Mouse (Mus musculus) layer of hippocampus, adult 8-10 months (tissue): ENCODE measurements around the gene Hmga2. TPM values are rescaled to one million over a fixed set of nuclear protein-coding genes. Genes with fewer than 3 reads are reported as not detected.

Experiments used
- DNase-seq, 2 experiments: peaks; one replicate each; pipeline ENCODE4 v3.0.0; 2022; ENCODE audit warnings: low spot score in 2 of 2
- total RNA-seq, 4 experiments: library from RNA; stranded (reverse); gene quantifications; 2 replicates each; pipeline ENCODE4 v1.2.4; 2022

The Hmga2 gene
- total RNA-seq, 4 experiments from 2014 or later = 0.13 to 0.37 (median 0.18) TPM

- DNase-seq = no peak
These were observed 3.1 kb downstream of the Hmga2 start for GRCm38 (mm10) chr10:120473218-120473617.

DNA sequence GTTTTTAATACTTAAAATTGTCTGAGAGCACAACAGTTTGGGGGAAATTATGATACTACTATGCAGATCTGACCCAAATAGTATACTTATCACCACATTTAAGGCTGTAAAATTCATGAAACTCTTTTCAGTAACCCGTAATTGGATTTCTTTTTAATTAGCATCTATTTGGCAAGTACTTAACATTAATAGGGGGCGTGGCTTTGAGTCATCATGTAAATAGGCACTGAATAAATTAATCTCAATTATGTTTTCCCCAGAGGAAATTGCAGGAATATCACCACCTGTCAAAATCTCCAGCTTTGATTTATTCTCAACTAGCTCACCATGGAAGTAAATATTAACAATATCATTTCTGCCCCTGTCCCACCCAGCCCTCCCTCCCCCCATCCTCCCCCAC, 3.7 kb downstream of the Hmga2 start:
- no peak for DNase-seq

DNA sequence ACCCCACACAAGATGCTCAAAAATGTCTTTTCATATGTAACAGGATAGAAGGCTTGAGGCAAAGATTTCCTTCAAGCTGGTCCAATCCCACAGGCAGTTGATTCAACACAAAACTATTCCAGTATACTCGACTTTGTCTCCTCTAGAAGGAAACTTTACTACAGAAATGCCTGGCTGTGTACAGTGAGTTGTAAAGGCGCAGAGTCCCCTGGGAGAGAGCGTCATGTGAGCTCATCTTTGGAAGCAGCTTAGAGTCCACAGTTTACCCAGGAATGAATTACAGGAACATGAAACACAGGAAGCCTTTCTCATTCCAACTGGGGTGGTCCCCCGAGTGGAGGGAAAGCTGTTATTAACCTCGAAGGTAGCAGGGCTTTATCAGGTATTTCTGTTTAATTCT, 11.1 kb downstream of the Hmga2 start:
- DNase-seq = no peak

- DNase-seq = no peak
These were observed 14.5 kb downstream of the Hmga2 start for GRCm38 (mm10) chr10:120461769-120462168.

DNA sequence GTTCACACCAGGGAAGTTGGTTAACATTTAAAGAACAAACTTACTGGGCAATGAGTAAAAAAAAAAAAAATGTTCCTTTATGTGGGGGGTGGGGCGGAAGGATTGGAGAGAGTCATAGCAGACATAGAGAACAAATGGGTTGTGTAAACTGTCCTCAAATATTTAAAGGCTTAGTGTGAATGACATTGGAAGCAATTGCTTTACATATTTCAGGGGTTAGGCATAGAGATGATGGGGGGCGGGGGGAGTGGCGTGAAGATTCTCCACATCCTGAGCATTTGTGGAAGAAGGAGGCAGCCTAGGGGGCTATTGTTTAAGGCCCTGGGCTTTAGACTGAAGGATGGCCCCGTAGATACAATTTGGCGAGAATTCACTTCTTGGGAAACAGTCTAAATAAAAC, 15.0 kb downstream of the Hmga2 start:
- DNase-seq = no peak

DNA sequence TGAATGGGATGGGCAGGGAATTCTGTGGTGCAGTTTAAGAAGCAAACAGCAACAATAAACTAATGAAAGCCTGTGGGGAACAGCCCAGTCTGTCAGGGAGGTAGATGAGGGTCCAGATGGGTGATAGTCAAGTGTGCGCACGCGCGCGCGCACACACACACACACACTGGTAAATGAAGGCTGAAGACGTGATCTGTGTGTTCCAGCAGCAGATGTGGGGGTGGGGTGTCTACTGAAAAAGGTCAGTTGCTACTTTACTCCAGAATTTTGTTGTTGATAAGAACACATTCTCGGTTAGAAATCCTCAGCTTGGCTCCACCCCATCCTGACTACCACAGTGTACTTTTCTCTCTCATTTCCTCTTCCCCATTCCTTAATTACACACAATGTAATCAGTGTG, 17.4 kb downstream of the Hmga2 start:
- DNase-seq = no peak

- DNase-seq = no peak
These were observed 26.5 kb downstream of the Hmga2 start for GRCm38 (mm10) chr10:120449661-120450284.

- DNase-seq = no peak
These were observed 29.5 kb downstream of the Hmga2 start for GRCm38 (mm10) chr10:120446799-120447198.

GRCm38 (mm10) chr10:120446206-120446605, 30.1 kb downstream of the Hmga2 start:
- no peak for DNase-seq

GRCm38 (mm10) chr10:120444463-120445070, 31.7 kb downstream of the Hmga2 start:
- no peak for DNase-seq

DNA sequence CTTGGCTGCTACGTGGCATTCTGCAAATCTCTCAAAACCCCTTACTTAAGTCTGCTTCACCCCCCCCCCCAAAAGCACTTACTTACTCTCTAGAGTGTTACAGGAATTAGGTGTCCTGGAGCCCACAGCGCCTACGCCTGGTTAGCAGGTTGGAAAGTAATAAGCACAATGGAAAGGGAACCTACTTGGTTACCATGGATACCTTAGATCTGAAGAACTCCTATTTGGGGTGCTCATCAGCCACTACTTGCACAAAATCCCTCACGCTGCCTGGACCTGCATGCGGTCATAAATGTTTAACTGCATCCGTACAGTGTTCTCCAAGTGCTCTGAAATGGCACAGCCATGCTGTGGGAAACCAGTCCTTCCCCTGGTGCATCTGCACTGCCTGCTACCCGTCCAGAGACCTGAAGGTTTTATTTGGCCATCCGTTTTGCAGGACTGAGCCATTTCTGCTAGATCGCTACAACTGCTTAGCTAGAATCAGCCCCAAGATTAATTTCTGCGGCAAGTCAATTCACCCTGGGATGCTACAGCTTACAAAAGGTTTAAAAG, 32.4 kb downstream of the Hmga2 start:
- DNase-seq = no peak

GRCm38 (mm10) chr10:120441254-120441653, 35.0 kb downstream of the Hmga2 start:
- DNase-seq = no peak

DNA sequence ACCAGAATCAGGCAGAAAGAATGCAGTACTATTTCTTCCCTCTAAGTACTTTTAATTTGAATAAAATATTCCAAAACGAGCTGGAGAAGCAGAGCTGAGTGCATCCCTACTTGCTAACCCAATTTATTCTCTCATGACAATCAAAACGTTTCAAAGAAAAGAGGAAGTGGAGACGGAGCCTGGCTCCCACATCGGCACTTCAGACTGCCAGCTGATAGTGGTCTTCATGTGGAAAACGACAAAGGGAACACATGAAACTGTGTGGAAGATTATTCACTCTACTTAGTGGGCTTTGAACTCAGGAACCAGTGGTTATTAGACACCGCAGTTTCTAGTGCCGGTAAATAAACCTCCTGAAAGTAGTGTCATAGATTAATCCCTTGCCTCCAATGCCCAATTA, 41.8 kb downstream of the Hmga2 start:
- no peak for DNase-seq

DNA sequence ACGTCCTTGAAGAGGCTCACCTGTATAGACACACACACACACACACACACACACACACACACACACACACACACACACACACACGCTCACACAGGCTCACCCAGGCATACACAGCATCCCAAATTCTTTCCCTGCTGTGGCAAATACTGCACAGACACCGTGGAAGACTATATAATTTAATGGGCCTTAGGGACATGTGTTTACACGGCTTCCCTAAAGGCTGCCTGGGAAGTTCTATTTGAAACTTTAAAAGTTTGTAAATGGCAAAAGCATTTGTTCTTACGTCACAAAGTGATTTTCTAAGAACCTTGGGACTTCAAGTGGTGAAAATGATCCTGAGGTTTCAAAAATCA, 42.8 kb downstream of the Hmga2 start:
- DNase-seq = no peak

GRCm38 (mm10) chr10:120432731-120433462, 43.4 kb downstream of the Hmga2 start:
- DNase-seq = no peak

DNA sequence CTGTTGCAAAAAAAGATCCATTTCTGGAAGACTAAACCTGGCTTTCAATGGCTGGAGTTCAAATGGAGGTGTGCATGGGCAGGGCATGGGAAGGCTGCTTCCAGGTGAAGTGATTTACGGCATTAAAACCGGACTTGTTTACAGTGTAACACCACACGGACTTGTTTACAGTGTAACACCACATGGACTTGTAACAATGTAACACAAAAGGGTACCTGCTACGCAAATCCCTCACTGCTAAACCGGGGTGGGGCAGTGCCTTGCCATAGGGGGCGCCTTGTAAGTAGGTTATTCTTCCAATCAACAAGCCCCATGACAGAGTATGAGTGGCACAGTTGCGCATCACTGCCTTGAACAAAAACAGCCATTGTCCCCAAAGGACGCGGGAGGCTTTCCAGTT, 44.2 kb downstream of the Hmga2 start:
- DNase-seq = no peak

GRCm38 (mm10) chr10:120431435-120431834, 44.8 kb downstream of the Hmga2 start:
- DNase-seq = peak in 1 of 2 experiments; percentile 8

DNA sequence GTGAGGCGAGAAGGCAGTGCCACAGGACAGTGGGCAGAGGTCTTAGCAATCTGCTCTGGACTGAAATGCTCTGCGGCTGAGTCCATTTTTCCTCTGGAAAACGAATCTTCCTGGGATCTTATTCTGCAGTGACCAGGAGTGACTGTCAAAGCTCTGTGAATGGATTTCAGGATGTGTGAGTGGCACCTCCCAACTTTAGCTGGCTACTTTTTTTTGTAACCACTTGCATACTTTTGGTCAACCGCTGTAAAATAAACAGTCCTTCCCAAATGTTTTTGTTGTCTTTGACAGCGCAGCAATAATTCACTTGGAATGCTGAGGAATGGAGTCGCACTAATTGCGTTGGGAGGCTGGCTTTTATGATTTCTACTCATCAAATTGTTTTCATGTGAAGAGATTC, 45.8 kb downstream of the Hmga2 start:
- DNase-seq = no peak

DNA sequence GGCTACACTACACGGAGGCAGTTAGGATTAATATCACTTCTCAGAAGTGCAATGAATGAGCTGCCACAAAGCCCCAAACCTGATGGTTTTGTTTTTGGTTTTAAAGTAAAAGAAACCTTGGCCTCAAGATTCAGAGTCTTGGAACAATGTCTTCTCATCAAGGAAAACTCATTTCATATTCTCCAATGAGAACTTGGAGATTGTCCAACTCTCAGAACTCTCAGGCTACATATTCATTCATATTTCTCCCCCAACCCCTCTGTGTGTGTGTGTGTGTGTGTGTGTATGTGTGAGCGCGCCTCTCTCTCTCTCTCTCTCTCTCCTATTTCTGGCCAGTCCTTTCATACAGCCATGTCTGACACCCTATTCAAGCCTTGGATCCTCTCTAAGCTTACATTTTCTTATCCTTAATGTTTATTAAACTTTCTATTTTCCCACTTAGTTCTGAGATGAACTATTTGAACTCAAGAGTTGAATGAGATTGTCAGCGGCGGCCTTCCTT, 46.5 kb downstream of the Hmga2 start:
- DNase-seq = no peak

GRCm38 (mm10) chr10:120429199-120429551, 47.1 kb downstream of the Hmga2 start:
- DNase-seq = no peak

DNA sequence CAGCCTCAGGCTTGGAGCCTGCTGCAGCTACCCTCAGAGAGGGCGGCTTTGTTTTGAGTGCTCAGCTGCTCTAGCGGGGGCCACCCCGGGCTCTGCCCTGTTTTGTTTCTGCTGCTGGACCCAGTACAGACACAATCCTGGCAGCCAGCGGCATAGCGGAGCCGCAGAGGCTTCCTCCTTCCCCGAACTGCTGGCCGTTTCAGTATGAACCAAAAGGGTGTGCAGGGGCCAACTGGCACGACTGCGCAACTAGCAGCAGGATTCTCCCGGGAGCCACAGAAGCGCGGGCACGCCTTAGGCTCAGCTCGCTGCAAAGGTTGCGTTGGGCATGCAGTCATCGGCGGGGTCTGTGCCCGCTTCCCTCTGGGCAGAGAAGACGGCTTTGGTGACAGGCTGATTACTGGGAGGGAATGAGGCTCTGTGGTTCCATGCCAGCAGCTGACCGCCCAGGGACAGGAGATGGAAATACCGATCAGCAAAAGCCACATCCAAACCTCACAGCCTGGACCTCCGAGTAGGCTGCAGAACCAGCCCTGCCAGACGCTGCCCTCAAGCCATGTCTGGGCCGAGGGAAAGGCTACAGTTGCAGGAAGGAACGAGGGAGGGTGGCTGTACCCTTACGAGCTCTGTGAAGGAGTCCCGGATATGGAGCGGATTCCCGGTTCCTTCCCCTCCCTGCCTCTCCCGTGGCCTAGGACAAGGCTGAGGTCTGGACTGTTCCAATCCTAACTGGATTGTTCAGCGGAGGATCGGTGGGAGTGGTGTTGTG, 47.7 kb downstream of the Hmga2 start:
- DNase-seq = peak; percentile 12 to 15
